Mouse (Mus musculus) liver, postnatal 0 days (tissue): ENCODE measurements at regions not wholly inside any gene's neighbourhood (a gene's known extent, or its start where the extent isn't known, plus 50 kb on each side); places are given as distances from the start of the nearest gene placed in this dataset.

ENCODE experiments used
- CTCF ChIP-seq: sonication (generic); IDR thresholded peaks from 2 replicates; pipeline ENCODE4 v1.5.1; 2016; ENCODE audit warnings: antibody characterized with exemption, low read depth
- EP300 ChIP-seq: IDR thresholded peaks from 2 replicates; pipeline ENCODE4 v1.6.1; 2016; ENCODE audit warnings: antibody characterized with exemption, low read depth, mild to moderate bottlenecking

GRCm38 (mm10) chr14:118368619-118369431 lies 102.1 kb downstream of the Gm9376 start:
- no peak for TF ChIP-seq CTCF
- no peak for TF ChIP-seq EP300
